Mouse (Mus musculus) forebrain, embryonic 16.5 days (tissue): ENCODE results near the gene Slbp. TPM values are rescaled to one million over a fixed set of nuclear protein-coding genes. Genes with fewer than 3 reads are reported as not detected.

Experiments
- ATAC-seq: fragments of 200-750 bp; cut with Nextera tagmentation; 2 replicates; pipeline ENCODE4 v1.8.0; 2017; ENCODE audit warnings: mild to moderate bottlenecking, moderate library complexity
- H3K27ac ChIP-seq: fragments of 300-500 bp; sonication (generic); 2 replicates; pipeline ENCODE4 v1.5.1; 2014; ENCODE audit warnings: low read length, control low read depth
- H3K27me3 ChIP-seq: fragments of 300-500 bp; sonication (generic); replicated peaks from 2 replicates; pipeline ENCODE4 v1.6.1; 2014; ENCODE audit warnings: low read length; ENCODE audit not compliant: control insufficient read depth, insufficient read depth
- H3K36me3 ChIP-seq: fragments of 300-500 bp; sonication (generic); 2 replicates; pipeline ENCODE4 v1.6.1; 2014; ENCODE audit not compliant: control insufficient read depth, insufficient read depth
- H3K4me1 ChIP-seq: fragments of 300-500 bp; sonication (generic); replicated peaks from 2 replicates; pipeline ENCODE4 v1.6.1; 2014; ENCODE audit warnings: low read length; ENCODE audit not compliant: control insufficient read depth, insufficient read depth
- H3K4me2 ChIP-seq: fragments of 300-500 bp; sonication (generic); 2 replicates; pipeline ENCODE4 v1.6.1; 2014; ENCODE audit warnings: mild to moderate bottlenecking, low read length, control low read depth
- H3K4me3 ChIP-seq: fragments of 300-500 bp; sonication (generic); replicated peaks from 2 replicates; pipeline ENCODE4 v1.5.1; 2014; ENCODE audit warnings: mild to moderate bottlenecking, low read length, control low read depth
- H3K9ac ChIP-seq: fragments of 300-500 bp; sonication (generic); replicated peaks from 2 replicates; pipeline ENCODE4 v1.6.1; 2014; ENCODE audit warnings: low read depth, low read length, control low read depth
- H3K9me3 ChIP-seq: fragments of 300-500 bp; sonication (generic); 2 replicates; pipeline ENCODE4 v1.6.1; 2016; ENCODE audit warnings: low read length; ENCODE audit not compliant: control insufficient read depth
- WGBS: fragments of 180-500 bp; shearing (Covaris S2); extraction: QIAGEN DNeasy Blood & Tissue Kit; methylation state at CpG from one replicate; pipeline ENCODE4 v1.1.7; 2014; 5-methylcytosine and 5-hydroxymethylcytosine counted together
- polyA plus RNA-seq: library from polyadenylated mRNA; unstranded; fragments of >200 nt; fragmentation: Nextera tagmentation; extraction: Ambion mirVana; gene quantifications from 2 replicates; pipeline ENCODE4 v1.2.1, GENCODE M21; 2015

Slbp gene
- polyA plus RNA-seq, 1 experiment from 2014 or later = 126 TPM

DNA sequence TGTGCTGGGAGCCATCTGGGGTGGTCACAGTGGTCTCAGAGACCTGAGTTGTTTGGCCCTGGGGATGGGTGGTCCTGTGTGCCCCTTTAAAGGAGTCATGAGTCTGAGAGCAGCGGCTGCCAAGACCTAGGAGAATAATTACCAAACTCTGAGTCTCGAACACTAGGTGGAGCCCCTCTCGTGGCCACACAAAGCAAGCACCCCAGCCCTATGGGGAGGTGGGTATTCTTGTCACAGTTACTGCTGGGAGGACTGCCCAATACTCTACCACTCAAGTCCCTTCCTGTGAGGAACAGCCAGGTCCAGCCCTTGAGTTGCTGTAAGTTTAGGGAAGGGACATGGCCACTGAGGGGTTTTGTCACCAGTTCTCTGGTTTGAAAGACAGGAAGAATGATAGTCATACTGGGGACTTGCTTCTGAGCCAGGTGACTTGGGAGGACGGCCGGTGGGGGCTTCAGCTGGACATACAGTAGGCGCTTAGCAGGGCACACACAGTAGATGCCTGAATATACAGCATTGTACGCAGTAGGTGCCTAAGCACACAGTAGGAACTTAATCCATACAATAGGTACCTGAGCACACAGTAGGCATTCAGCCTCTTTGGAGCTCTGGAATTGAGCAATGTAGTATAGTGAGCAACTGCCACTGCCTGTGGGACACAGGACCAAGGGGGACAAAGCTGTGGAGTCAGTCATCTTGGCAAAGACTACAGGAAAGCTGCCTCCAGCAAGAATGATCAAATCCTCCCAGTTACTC lies 31.7 kb upstream of the Slbp start:
- ATAC-seq = peak; percentile 70
- H3K4me3 ChIP-seq = no peak overlapping the region
- no peaks in the 10 kb centered on the region for H3K9me3 ChIP-seq
- no peaks in the 10 kb centered on the region for H3K27me3 ChIP-seq
- H3K9ac ChIP-seq = no peak overlapping the region
- no peak overlapping the region for H3K4me2 ChIP-seq
- no peaks in the 10 kb centered on the region for H3K36me3 ChIP-seq
- H3K4me1 ChIP-seq = peaks cover 8% of the 10 kb centered on the region
- H3K27ac ChIP-seq = no peak overlapping the region
- 48% methylated on average over 7 of the region's 7 CpGs for WGBS

DNA sequence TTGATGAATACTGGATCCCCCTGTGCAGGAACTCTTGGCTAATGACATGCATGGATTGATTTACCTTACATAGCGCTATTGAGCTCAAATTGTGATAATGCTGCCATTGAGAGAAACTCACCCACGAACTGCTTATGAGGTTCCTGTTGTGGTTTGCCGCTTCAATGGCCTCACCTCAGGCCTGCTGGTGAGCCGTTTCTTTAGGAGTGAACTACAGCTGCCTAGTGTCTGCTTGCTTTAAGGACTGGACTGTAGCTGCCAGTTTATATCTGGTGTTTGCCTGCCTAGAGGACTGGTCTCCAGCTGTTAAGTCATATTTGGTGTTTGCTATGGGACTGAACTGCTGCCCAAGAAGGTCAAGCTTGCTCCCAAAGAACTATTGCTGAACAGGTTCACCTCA lies 30.6 kb upstream of the Slbp start:
- ATAC-seq = no peak
- Histone ChIP-seq H3K4me1 (no peaks in the 10 kb centered on the region), H3K4me3 (no peak overlapping the region), H3K9ac (no peak overlapping the region), H3K27me3 (no peaks in the 10 kb centered on the region), H3K4me2 (no peak overlapping the region), H3K27ac (no peak overlapping the region), H3K36me3 (no peaks in the 10 kb centered on the region), H3K9me3 (no peaks in the 10 kb centered on the region)
- 55% methylated on average over 4 of the region's 4 CpGs for WGBS

DNA sequence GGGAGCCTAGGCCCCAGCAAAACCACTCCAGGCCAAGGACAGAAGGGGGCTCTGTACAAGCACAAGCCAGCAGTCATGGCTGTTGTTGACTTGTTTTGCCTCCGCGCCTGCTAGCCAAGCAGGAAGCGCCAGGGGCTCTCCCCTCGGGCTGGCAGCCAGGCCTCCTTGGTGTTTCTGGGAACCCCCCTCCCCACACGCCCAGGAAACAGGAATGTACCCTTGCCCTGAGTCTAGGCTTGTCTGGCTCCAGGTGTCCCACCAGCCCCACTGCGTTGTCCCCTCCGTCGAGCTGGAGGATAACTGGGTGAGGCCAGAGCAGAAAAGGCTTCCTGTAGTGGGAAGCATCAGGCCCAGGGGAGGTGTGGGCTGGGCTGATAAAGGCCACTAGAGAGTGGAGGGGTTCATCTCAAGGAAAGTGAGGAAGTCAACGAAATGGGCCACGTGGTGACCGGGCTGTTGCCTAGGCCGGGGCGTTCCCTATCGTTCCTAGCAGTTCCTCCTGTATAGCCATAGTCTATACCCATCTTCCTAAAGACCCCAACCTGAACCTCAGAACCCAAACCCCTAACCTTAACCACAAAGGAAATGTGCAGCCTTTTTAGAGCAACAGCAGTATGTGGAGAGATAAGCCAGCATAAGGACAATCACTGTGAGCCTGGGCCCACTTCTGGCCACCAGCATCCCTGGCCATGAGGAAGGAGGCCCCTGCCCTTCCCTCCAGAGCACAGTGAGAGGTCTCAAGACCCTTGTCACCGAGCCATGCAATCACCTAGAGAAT lies 29.4 kb upstream of the Slbp start:
- Histone ChIP-seq H3K4me3 (no peak overlapping the region), H3K4me1 (no peaks in the 10 kb centered on the region), H3K4me2 (no peak overlapping the region), H3K36me3 (no peaks in the 10 kb centered on the region), H3K27me3 (no peaks in the 10 kb centered on the region), H3K9ac (no peak overlapping the region), H3K9me3 (no peaks in the 10 kb centered on the region), H3K27ac (no peak overlapping the region)
- WGBS = 75% methylated on average over 15 of the region's 15 CpGs
- ATAC-seq = no peak

DNA sequence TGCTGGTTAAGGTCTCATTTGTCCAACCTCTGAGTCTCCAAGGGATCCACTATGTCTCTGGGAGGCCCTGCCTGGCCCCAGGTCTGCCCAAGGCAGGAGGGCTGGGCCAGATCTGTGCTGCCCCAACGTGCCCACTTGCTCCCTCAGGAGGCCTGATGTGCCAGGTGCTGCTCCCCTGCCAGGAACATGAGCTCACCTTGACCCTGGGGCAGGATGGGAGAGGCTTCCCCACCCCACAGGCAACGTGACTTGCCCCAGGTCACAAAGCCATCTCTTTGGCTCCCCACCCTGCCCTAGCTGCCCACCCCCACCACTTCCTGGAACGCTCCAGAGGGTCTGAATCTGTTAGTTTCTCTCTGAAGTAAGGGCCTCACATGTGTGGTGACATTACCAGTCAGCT lies 28.7 kb upstream of the Slbp start:
- Histone ChIP-seq H3K4me1 (no peaks in the 10 kb centered on the region), H3K27me3 (no peaks in the 10 kb centered on the region), H3K9ac (no peak overlapping the region), H3K4me2 (no peak overlapping the region), H3K4me3 (no peak overlapping the region), H3K36me3 (no peaks in the 10 kb centered on the region), H3K9me3 (no peaks in the 10 kb centered on the region), H3K27ac (no peak overlapping the region)
- WGBS = 72% methylated on average over 3 of the region's 3 CpGs
- no peak for ATAC-seq

DNA sequence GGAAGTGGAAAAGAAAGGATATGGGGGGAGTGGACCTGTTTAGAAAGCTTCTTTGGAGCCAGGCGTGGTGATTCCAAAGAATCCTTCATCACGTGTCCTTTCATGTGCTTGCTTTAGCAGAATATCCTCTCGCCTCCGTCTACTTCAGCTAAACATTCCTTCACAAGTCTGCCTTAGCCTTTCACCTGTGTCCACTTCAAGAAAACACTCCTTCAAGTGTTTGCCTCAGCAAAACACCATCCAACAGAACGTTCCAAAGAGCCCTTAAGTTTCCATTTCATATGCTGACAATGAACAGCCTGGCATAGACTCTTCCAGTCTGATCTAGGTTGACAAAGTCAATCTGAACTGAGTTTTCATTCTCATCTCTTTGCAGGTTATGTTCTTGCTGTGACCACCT lies 25.9 kb upstream of the Slbp start:
- no peaks in the 10 kb centered on the region for H3K36me3 ChIP-seq
- H3K27ac ChIP-seq = no peak overlapping the region
- H3K9ac ChIP-seq = no peak overlapping the region
- no peak for ATAC-seq
- no peaks in the 10 kb centered on the region for H3K9me3 ChIP-seq
- peaks cover 10% of the 10 kb centered on the region for H3K4me1 ChIP-seq
- no peak overlapping the region for H3K4me2 ChIP-seq
- 78% methylated on average over 5 of the region's 5 CpGs for WGBS
- H3K27me3 ChIP-seq = no peaks in the 10 kb centered on the region
- no peak overlapping the region for H3K4me3 ChIP-seq

DNA sequence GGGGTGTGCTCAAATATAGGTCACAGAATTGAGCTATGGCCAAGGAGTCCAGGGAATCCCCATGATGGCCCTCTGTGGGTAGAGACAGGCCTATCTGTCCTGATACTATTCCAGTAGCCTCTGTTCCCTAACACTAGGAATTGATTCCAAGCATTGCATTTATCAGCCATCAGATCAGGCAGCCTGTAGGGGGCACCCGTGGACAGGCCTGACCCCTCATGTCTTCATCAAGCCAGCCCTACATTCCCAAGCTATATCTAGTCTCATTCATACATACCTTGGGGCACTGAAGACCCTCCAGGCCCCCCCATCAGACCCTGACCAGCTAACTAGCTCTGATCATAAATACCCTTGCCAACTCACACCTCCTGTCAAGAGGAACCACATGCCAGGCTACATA lies 23.6 kb upstream of the Slbp start:
- H3K27me3 ChIP-seq = no peaks in the 10 kb centered on the region
- no peaks in the 10 kb centered on the region for H3K9me3 ChIP-seq
- H3K4me1 ChIP-seq = peaks cover 10% of the 10 kb centered on the region
- peak; percentile 23; the same call in 1 of the 2 replicates for ATAC-seq
- H3K36me3 ChIP-seq = no peaks in the 10 kb centered on the region
- no peak overlapping the region for H3K27ac ChIP-seq
- no peak overlapping the region for H3K9ac ChIP-seq
- WGBS = 0% methylated on average over 1 of the region's 1 CpGs
- no peak overlapping the region for H3K4me2 ChIP-seq
- H3K4me3 ChIP-seq = no peak overlapping the region

DNA sequence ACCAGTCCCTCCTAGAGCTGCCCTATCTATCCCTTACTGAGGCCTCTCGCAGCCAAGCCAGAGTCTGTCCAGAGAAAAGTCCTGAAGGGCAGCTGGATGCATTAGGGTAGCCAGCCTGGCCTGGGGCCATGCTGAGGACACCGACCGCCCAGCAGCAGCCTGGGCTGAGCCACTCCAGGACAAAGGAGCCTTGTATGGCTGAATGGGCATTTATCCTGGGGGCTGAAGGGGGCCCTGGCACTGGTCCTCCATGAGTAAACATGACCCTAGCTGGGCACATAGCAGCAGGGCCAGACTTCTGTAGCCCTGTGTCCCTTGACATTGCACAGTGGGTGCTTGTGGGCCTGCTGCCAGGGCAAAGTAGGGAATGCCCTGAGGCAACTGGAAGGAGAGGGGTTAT lies 22.1 kb upstream of the Slbp start:
- Histone ChIP-seq H3K27me3 (no peaks in the 10 kb centered on the region), H3K9me3 (no peaks in the 10 kb centered on the region), H3K27ac (0 out of 2 replicates have a peak overlapping the region, but pooled peaks have one; percentile 20), H3K9ac (no peak overlapping the region; the same call in 1 of the 2 replicates), H3K36me3 (no peaks in the 10 kb centered on the region), H3K4me3 (no peak overlapping the region), H3K4me2 (no peak overlapping the region), H3K4me1 (peaks cover 10% of the 10 kb centered on the region)
- 21% methylated on average over 3 of the region's 3 CpGs for WGBS
- peak; percentile 85 for ATAC-seq

DNA sequence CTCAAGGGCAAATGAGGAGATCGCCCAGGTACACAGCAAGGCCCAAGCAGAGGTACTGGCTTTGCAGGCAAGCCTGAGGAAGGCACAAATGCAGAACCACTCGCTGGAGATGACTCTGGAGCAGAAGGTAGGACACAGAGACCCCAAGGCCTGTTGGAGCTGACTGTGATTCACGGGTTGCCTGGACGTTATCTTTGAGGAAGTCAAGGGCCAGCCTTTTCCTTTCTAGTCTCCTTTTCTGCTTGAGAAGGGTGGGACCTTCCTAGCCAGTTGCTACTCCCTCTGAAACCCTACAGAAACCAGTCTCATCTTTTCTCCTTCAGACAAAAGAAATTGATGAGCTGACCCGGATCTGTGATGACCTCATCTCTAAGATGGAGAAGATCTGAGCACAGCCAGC lies 19.3 kb upstream of the Slbp start:
- H3K4me3 ChIP-seq = no peak overlapping the region
- ATAC-seq = no peak
- no peaks in the 10 kb centered on the region for H3K9me3 ChIP-seq
- H3K27me3 ChIP-seq = no peaks in the 10 kb centered on the region
- no peak overlapping the region for H3K9ac ChIP-seq
- H3K36me3 ChIP-seq = 0 out of 2 replicates have a peak, but pooled peaks cover 3% of the 10 kb centered on the region
- H3K27ac ChIP-seq = no peak overlapping the region
- WGBS = 85% methylated on average over 5 of the region's 5 CpGs
- H3K4me2 ChIP-seq = no peak overlapping the region
- peaks cover 10% of the 10 kb centered on the region for H3K4me1 ChIP-seq

DNA sequence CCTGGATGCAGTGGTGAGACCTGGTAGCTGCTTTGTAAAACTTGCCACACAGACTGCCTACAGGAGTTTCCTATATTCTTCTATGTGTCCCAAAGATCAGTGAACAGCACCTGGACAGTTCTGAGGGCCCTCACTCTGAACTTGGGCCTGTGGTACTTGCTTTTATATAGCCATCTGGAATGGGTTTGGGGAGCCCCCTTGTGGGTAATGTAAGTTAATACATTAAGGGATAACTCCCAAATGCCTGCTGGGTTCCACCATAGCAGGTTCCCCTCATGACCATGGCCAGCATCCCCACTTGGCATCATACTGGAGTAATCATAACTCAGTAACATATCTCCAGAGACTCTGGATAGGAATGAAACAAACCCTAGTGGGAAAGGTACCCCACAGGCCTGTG lies 15.8 kb upstream of the Slbp start:
- no peaks in the 10 kb centered on the region for H3K27me3 ChIP-seq
- no peak overlapping the region for H3K4me3 ChIP-seq
- H3K27ac ChIP-seq = no peak overlapping the region
- H3K36me3 ChIP-seq = 0 out of 2 replicates have a peak, but pooled peaks cover 6% of the 10 kb centered on the region
- no peaks in the 10 kb centered on the region for H3K9me3 ChIP-seq
- H3K9ac ChIP-seq = no peak overlapping the region
- no peak for ATAC-seq
- no peaks in the 10 kb centered on the region for H3K4me1 ChIP-seq
- H3K4me2 ChIP-seq = no peak overlapping the region
